Mouse (Mus musculus) CH12.LX (cell line): ENCODE results near the gene Kif5c. TPM values are rescaled to one million over a fixed set of nuclear protein-coding genes. Genes with fewer than 3 reads are reported as not detected.

Source experiments
- DNase-seq: peaks from one replicate; pipeline ENCODE4 v3.0.0-alpha.2; 2013; ENCODE audit errors: extremely low read depth
- H3K27ac ChIP-seq: 2 replicates; pipeline ENCODE4 v1.5.1; 2012; ENCODE audit warnings: low read depth, mild to moderate bottlenecking, control low read depth, moderate library complexity; ENCODE audit not compliant: insufficient read depth
- H3K27me3 ChIP-seq: replicated peaks from 2 replicates; pipeline ENCODE3; 2012; ENCODE audit warnings: inconsistent platforms
- H3K36me3 ChIP-seq, 2 experiments: replicated peaks in 1 of 2; 2 replicates each; pipeline versions ENCODE3 to v1.6.1; 2012; ENCODE audit warnings: inconsistent platforms in 1 of 2, low read length in 1 of 2, mild to moderate bottlenecking in 1 of 2, mixed read lengths in 1 of 2, moderate library complexity in 1 of 2; ENCODE audit not compliant: control insufficient read depth in 1 of 2, insufficient read depth in 1 of 2
- H3K4me1 ChIP-seq, 2 experiments: 2 replicates each; pipeline ENCODE4 v1.6.1; 2012; ENCODE audit warnings: inconsistent platforms in 1 of 2, moderate library complexity in 1 of 2; ENCODE audit not compliant: insufficient read depth in 2 of 2, control insufficient read depth in 1 of 2
- H3K4me2 ChIP-seq: 2 replicates; pipeline ENCODE4 v1.6.1; 2012; ENCODE audit warnings: low read depth, mild to moderate bottlenecking, control low read depth; ENCODE audit not compliant: poor library complexity, insufficient read depth, severe bottlenecking
- H3K4me3 ChIP-seq, 3 experiments: fragments of 150-350 bp in 1 of 3; sonication (generic) in 1 of 3; replicated peaks in 1 of 3; 2 replicates each; pipeline versions ENCODE3 to v1.5.1; 2011 to 2012; ENCODE audit warnings: low read depth in 2 of 3, low read length in 2 of 3, mild to moderate bottlenecking in 2 of 3, moderate library complexity in 2 of 3, control low read depth in 1 of 3, improper control_type of control experiment in 1 of 3, inconsistent platforms in 1 of 3, mixed read lengths in 1 of 3; ENCODE audit not compliant: poor library complexity in 1 of 3
- H3K79me2 ChIP-seq: replicated peaks from 2 replicates; pipeline ENCODE4 v1.6.1; 2012; ENCODE audit warnings: mild to moderate bottlenecking, moderate library complexity; ENCODE audit not compliant: control insufficient read depth, poor library complexity, insufficient read depth, severe bottlenecking; ENCODE audit errors: extremely low read depth
- H3K9ac ChIP-seq: 2 replicates; pipeline ENCODE4 v1.6.1; 2012; ENCODE audit warnings: low read depth, mild to moderate bottlenecking, control low read depth, moderate library complexity; ENCODE audit not compliant: insufficient read depth
- H3K9me3 ChIP-seq: replicated peaks from 2 replicates; pipeline ENCODE3; 2012; ENCODE audit warnings: low read length, inconsistent platforms, mixed read lengths
- CHD1 ChIP-seq: IDR thresholded peaks from 2 replicates; pipeline ENCODE4 v1.6.1; 2012; ENCODE audit warnings: low read depth, low read length, improper control_type of control experiment, inconsistent platforms
- CTCF ChIP-seq, 2 experiments: IDR thresholded peaks in 1 of 2; conservative IDR thresholded peaks in 1 of 2; 2 replicates each; pipeline ENCODE4 v1.5.1; 2011 to 2012; ENCODE audit warnings: low read depth in 2 of 2, low read length in 2 of 2, improper control_type of control experiment in 1 of 2, inconsistent platforms in 1 of 2, mild to moderate bottlenecking in 1 of 2, moderate library complexity in 1 of 2
- E2F4 ChIP-seq: IDR thresholded peaks from 2 replicates; pipeline ENCODE4 v1.6.1; 2011; ENCODE audit warnings: low read depth, low read length, improper control_type of control experiment; ENCODE audit not compliant: insufficient replicate concordance
- GABPA ChIP-seq: IDR thresholded peaks from 2 replicates; pipeline ENCODE4 v1.6.1; 2012; ENCODE audit warnings: low read depth, low read length, improper control_type of control experiment, inconsistent platforms; ENCODE audit not compliant: insufficient replicate concordance
- IRF4 ChIP-seq: IDR thresholded peaks from 2 replicates; pipeline ENCODE4 v1.6.1; 2014; ENCODE audit warnings: low read depth, mild to moderate bottlenecking, inconsistent platforms, low read length, improper control_type of control experiment
- JUND ChIP-seq: conservative IDR thresholded peaks from 2 replicates; pipeline ENCODE4 v1.6.1; 2011; ENCODE audit warnings: low read depth, low read length, improper control_type of control experiment
- KAT2A ChIP-seq: IDR thresholded peaks from 2 replicates; pipeline ENCODE4 v1.6.1; 2012; ENCODE audit warnings: low read length, improper control_type of control experiment, inconsistent platforms; ENCODE audit not compliant: insufficient replicate concordance
- MAZ ChIP-seq: IDR thresholded peaks from 2 replicates; pipeline ENCODE4 v1.6.1; 2012; ENCODE audit warnings: low read depth, mild to moderate bottlenecking, inconsistent platforms, low read length, improper control_type of control experiment, moderate library complexity
- MEF2A ChIP-seq: IDR thresholded peaks from 2 replicates; pipeline ENCODE4 v1.6.1; 2014; ENCODE audit warnings: low read depth, mild to moderate bottlenecking, inconsistent platforms, low read length, improper control_type of control experiment, borderline replicate concordance
- MXI1 ChIP-seq: IDR thresholded peaks from 2 replicates; pipeline ENCODE4 v1.6.1; 2011; ENCODE audit warnings: mild to moderate bottlenecking, low read depth, low read length, improper control_type of control experiment
- POLR2A ChIP-seq: IDR thresholded peaks from 2 replicates; pipeline ENCODE4 v1.6.1; 2011; ENCODE audit warnings: low read depth, mild to moderate bottlenecking, improper control_type of control experiment, low read length
- SMC3 ChIP-seq: IDR thresholded peaks from 2 replicates; pipeline ENCODE4 v1.6.1; 2011; ENCODE audit warnings: low read depth, low read length, improper control_type of control experiment
- USF2 ChIP-seq: conservative IDR thresholded peaks from 2 replicates; pipeline ENCODE4 v1.6.1; 2011; ENCODE audit warnings: low read depth, low read length, improper control_type of control experiment
- ZNF384 ChIP-seq: IDR thresholded peaks from 2 replicates; pipeline ENCODE4 v1.6.1; 2012; ENCODE audit warnings: low read depth, low read length, improper control_type of control experiment, inconsistent platforms
- dilution Hi-C: fragments of 300-500 bp; cut with MboI; formaldehyde crosslinking; loops from 2 replicates; pipeline ENCODE4 v1.14.3; 2020; ENCODE audit warnings: low sequenced_read_pairs; ENCODE audit not compliant: extremely low pct_unique_long_range_greater_than_20kb, extremely low pct_ligation_motif_present
- in situ Hi-C: fragments of 300-500 bp; cut with MboI; formaldehyde crosslinking; loops from 3 replicates; pipeline ENCODE4 v1.14.3; 2019; ENCODE audit warnings: low sequenced_read_pairs, low pct_ligation_motif_present, low pct_unique_long_range_greater_than_20kb, mixed read lengths
- polyA plus RNA-seq: library from polyadenylated mRNA; unstranded; fragments of >175 nt; gene quantifications from 2 replicates; pipeline ENCODE4 v1.2.1, GENCODE M21; 2012; ENCODE audit warnings: low read depth; ENCODE audit not compliant: insufficient read length
- total RNA-seq, 2 experiments: library from RNA; depleted of rRNA; stranded (reverse); fragments of 300-350 nt in 1 of 2; fragments of >200 nt in 1 of 2; gene quantifications; 2 replicates each; pipeline ENCODE4 v1.2.3; 2012 to 2014

Gene Kif5c
- total and polyA plus RNA-seq, 3 experiments, result 3.0 to 3.5 (median 3.1) TPM

GRCm38 (mm10) chr2:49753062-49753461 is 134.0 kb downstream of the Kif5c start (continued):
- TF ChIP-seq GABPA (no peak), IRF4 (peak; percentile 66; the same call in 1 of the 2 replicates), ZNF384 (no peak), MEF2A (no peak), MXI1 (no peak), CTCF (conservative IDR thresholded peaks at IDR 0.05 in 1 of 2, IDR thresholded peaks at IDR 0.05 in 1 of 2; ENCODE audit: low read depth in 2 of 2, low read length in 2 of 2) (no peak), SMC3 (no peak), POLR2A (no peak)

DNA sequence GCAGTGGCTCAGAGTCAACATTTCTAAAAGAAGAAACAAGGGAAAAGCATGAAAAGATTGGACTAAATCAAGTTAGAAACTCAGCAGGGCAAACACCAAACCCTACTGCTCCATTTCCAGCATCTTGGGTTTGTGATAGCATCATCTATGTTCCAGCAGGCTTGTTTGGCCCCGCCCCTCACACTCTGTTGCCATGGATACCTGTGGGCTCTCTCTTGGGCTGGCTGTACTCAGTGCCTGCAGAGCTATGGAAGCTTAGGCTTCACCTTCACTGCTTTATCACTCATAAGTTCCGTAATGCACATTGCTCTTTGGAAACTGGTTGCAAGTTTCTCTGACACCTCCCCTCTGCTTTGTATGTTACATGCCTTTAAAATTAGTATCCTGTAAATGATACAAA is 136.0 kb downstream of the Kif5c start:
- TF ChIP-seq CTCF (conservative IDR thresholded peaks at IDR 0.05 in 1 of 2, IDR thresholded peaks at IDR 0.05 in 1 of 2; ENCODE audit: low read depth in 2 of 2, low read length in 2 of 2) (no peak), ZNF384 (no peak), USF2 (no peak), JUND (no peak), E2F4 (no peak), MEF2A (no peak)
- Histone ChIP-seq H3K9ac (no peak overlapping the region), H3K9me3 (peaks cover 11% of the 10 kb centered on the region), H3K4me1 (peaks cover 18 to 41% of the 10 kb centered on the region in 2 experiments), H3K4me3 (no peak overlapping the region), H3K27me3 (no peaks in the 10 kb centered on the region), H3K79me2 (no peaks in the 10 kb centered on the region), H3K36me3 (peaks cover 5 to 38% of the 10 kb centered on the region in 2 experiments), H3K4me2 (no peak overlapping the region), H3K27ac (no peak overlapping the region)
- dilution Hi-C loops (no loop called here), in situ Hi-C loops (no loop called here)
- no peak for DNase-seq

- no peak for DNase-seq
- peaks cover 16% of the 10 kb centered on the region for H3K9me3 ChIP-seq
- no peak overlapping the region for H3K9ac ChIP-seq
- H3K4me3 ChIP-seq, result no peak overlapping the region
- dilution Hi-C loops, result no loop called here
- H3K27me3 ChIP-seq, result no peaks in the 10 kb centered on the region
- H3K27ac ChIP-seq, result no peak overlapping the region
- in situ Hi-C loops, result no loop called here
- H3K79me2 ChIP-seq, result no peaks in the 10 kb centered on the region
- no peak overlapping the region for H3K4me2 ChIP-seq
- H3K36me3 ChIP-seq, result peaks cover 5 to 48% of the 10 kb centered on the region in 2 experiments
- peaks cover 7 to 15% of the 10 kb centered on the region in 2 experiments for H3K4me1 ChIP-seq
- TF ChIP-seq KAT2A (no peak), CHD1 (no peak), MXI1 (no peak), GABPA (no peak), MAZ (no peak)
Observed at GRCm38 (mm10) chr2:49757616-49758015, 138.5 kb downstream of the Kif5c start.
